Mouse (Mus musculus): ENCODE results near the gene Nkx1-2. TPM values are rescaled to one million over a fixed set of nuclear protein-coding genes. Genes with fewer than 3 reads are reported as not detected.

The Nkx1-2 gene
- polyA plus RNA-seq, 1 experiment, result not detected

DNA sequence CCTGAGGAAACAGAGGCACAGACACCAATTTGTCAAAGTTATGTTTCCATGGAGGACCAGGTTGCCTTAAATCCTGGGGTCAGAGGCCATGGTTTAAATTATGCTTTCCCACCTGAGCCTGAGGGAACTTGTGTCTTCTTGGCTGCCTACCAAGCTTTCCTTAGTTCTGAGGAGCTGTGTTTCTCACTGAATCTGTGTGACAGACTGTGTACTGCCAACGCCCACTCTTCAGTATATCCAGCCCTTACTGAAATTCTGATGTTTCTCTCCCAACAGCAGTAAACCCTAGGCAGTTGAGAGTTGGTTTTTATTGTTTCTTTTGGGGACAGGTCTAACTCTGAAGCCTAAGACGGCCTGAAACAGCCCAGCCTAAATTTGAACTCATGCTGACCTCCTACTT is 5.7 kb downstream of the Nkx1-2 start:
- H3K27me3 ChIP-seq (replicated peaks; ENCODE audit: control insufficient read depth, insufficient read depth, low read length), result peaks cover 2% of the 10 kb centered on the region; the same call in 1 of the 2 replicates

DNA sequence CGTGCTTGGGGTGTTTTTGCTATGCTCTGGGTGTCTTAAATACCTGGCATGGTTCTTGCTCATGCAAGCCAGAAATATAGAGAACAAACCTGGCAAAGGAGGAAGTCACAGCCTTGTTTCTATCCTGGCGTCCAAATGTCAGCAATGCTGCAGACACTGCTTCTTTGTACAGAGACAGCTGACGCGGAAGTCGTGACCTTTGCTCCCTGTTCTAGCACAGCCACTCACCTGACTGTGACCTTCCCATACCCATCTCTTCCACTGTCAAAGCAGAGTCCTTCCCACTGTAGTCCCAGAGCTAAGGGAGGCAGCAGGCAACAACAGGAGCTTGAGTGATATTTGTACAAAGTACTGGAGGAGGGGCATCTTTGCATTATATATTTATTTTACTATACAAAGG is 9.8 kb downstream of the Nkx1-2 start:
- no peak overlapping the region for H3K27ac ChIP-seq (ENCODE audit: insufficient read depth, low read depth, low read length)

More for the DNA sequence above, 5.7 kb downstream of the Nkx1-2 start:
- WGBS, result 81% methylated on average over 2 of the region's 2 CpGs
- Histone ChIP-seq H3K4me3 (ENCODE audit: insufficient read depth, low read depth, low read length) (no peak overlapping the region), H3K36me3 (ENCODE audit: control insufficient read depth, insufficient read depth, low read length) (no peaks in the 10 kb centered on the region), H3K4me1 (ENCODE audit: control insufficient read depth, insufficient read depth, low read length) (no peaks in the 10 kb centered on the region), H3K27ac (ENCODE audit: insufficient read depth, low read depth, low read length) (no peak overlapping the region)
- no peak for DNase-seq
- TF ChIP-seq CTCF (conservative IDR thresholded peaks at IDR 0.05; ENCODE audit: insufficient read depth, insufficient read length, low read depth, low read length) (no peak), POLR2A (IDR thresholded peaks at IDR 0.05; ENCODE audit: low read depth, low read length) (no peak)

DNA sequence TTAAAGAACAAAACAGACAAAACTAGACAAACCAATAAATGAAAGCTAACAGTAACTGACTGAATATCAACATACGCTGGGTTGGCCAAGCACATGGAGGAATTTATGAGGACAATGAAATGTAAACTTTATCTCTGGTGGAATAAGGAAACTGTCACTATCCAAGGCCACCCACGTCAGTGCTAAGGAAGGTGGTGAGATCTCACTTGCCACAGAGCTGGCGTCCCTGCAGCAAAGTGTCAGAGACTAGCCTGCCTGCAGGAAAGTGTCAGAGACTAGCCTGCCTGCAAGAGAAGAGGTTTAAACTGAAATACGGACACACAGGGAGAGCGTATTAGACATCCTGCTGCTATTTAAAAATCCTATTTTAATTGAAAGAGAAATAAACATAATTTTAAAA is 12.3 kb downstream of the Nkx1-2 start:
- H3K4me3 ChIP-seq (ENCODE audit: insufficient read depth, low read depth, low read length), result no peak overlapping the region
- no peak for DNase-seq
- TF ChIP-seq CTCF (conservative IDR thresholded peaks at IDR 0.05; ENCODE audit: insufficient read depth, insufficient read length, low read depth, low read length), result no peak
- TF ChIP-seq POLR2A (IDR thresholded peaks at IDR 0.05; ENCODE audit: low read depth, low read length), result no peak
- no peaks in the 10 kb centered on the region for H3K27me3 ChIP-seq (replicated peaks; ENCODE audit: control insufficient read depth, insufficient read depth, low read length)
- no peaks in the 10 kb centered on the region for H3K36me3 ChIP-seq (ENCODE audit: control insufficient read depth, insufficient read depth, low read length)
- 85% methylated on average over 5 of the region's 5 CpGs for WGBS
- no peaks in the 10 kb centered on the region; the same call in 1 of the 2 replicates for H3K4me1 ChIP-seq (ENCODE audit: control insufficient read depth, insufficient read depth, low read length)
- no peak overlapping the region for H3K27ac ChIP-seq (ENCODE audit: insufficient read depth, low read depth, low read length)

More for the DNA sequence above, 9.8 kb downstream of the Nkx1-2 start:
- Histone ChIP-seq H3K4me3 (ENCODE audit: insufficient read depth, low read depth, low read length) (no peak overlapping the region), H3K4me1 (ENCODE audit: control insufficient read depth, insufficient read depth, low read length) (no peaks in the 10 kb centered on the region; the same call in 1 of the 2 replicates), H3K27me3 (replicated peaks; ENCODE audit: control insufficient read depth, insufficient read depth, low read length) (no peaks in the 10 kb centered on the region), H3K36me3 (ENCODE audit: control insufficient read depth, insufficient read depth, low read length) (no peaks in the 10 kb centered on the region)
- TF ChIP-seq POLR2A (IDR thresholded peaks at IDR 0.05; ENCODE audit: low read depth, low read length) (no peak), CTCF (conservative IDR thresholded peaks at IDR 0.05; ENCODE audit: insufficient read depth, insufficient read length, low read depth, low read length) (no peak)
- peak; percentile 39 for DNase-seq
- WGBS, result 41% methylated on average over 5 of the region's 5 CpGs

DNA sequence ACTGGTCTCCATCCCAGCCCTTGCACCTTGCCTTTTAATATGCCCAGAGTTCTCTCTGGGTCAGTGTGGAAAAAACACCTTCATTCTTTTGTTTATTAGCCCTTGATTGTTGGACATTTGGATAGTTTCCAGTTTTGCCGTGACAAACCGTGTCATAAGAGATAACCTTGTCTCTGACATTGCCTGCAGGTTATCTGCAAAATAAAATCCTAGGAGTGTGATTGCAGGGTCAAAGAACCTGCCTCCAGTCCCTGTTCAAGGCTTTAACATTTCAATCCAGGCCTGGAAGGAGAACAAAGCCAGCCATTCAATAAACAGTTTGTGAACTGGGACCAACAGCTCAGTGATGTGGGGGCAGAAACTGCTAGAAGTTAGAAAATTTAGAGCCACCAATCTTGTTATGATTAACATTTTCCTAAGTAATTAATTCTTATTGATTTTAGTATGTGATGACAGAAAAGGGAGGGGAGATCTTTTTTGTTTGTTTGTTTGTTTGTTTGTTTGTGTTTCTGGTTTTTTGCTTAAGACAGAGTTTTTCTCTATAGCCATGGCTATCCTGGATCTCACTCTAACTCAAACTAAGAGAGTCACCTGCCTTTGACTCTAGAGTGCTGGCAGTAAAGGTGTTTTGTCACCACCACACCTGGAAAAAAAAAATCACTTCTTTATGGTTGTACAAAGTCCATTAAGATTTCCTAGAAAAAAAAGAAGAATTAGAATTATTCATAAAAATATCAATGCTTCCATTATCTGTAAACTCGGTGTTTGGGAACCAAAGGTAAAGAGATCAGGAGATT is 13.5 kb downstream of the Nkx1-2 start:
- DNase-seq, result no peak
- no peak overlapping the region for H3K4me3 ChIP-seq (ENCODE audit: insufficient read depth, low read depth, low read length)
- H3K27ac ChIP-seq (ENCODE audit: insufficient read depth, low read depth, low read length), result no peak overlapping the region
- WGBS, result 52% methylated on average over 3 of the region's 3 CpGs
- TF ChIP-seq CTCF (conservative IDR thresholded peaks at IDR 0.05; ENCODE audit: insufficient read depth, insufficient read length, low read depth, low read length) (no peak), POLR2A (IDR thresholded peaks at IDR 0.05; ENCODE audit: low read depth, low read length) (no peak)
- no peaks in the 10 kb centered on the region for H3K27me3 ChIP-seq (replicated peaks; ENCODE audit: control insufficient read depth, insufficient read depth, low read length)
- no peaks in the 10 kb centered on the region; the same call in 1 of the 2 replicates for H3K4me1 ChIP-seq (ENCODE audit: control insufficient read depth, insufficient read depth, low read length)
- H3K36me3 ChIP-seq (ENCODE audit: control insufficient read depth, insufficient read depth, low read length), result no peaks in the 10 kb centered on the region

DNA sequence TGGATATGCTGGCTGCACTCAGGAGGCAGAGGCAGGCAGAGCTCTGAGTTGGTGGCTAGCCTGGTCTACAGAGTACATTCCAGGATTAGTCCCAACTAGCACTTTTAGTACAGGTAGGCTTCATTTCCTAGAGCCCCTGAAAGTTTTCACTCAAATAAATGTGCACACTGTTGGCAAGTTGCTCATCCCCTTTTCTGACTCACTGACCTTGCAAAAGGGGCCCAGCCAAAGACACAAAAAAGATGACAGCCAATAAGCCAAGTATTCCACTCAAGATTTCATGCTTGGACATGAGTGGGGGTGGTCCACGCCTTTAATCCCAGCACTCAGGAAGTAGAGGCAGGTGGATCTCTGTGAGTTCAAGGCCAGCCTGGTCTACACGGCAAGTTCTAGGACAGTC is 18.0 kb downstream of the Nkx1-2 start:
- no peak for DNase-seq
- no peak overlapping the region for H3K4me3 ChIP-seq (ENCODE audit: insufficient read depth, low read depth, low read length)
- no peak overlapping the region for H3K27ac ChIP-seq (ENCODE audit: insufficient read depth, low read depth, low read length)
- no peaks in the 10 kb centered on the region; the same call in 1 of the 2 replicates for H3K4me1 ChIP-seq (ENCODE audit: control insufficient read depth, insufficient read depth, low read length)
- no peaks in the 10 kb centered on the region for H3K36me3 ChIP-seq (ENCODE audit: control insufficient read depth, insufficient read depth, low read length)
- no peak for TF ChIP-seq POLR2A (IDR thresholded peaks at IDR 0.05; ENCODE audit: low read depth, low read length)
- TF ChIP-seq CTCF (conservative IDR thresholded peaks at IDR 0.05; ENCODE audit: insufficient read depth, insufficient read length, low read depth, low read length), result no peak
- no peaks in the 10 kb centered on the region; the same call in 1 of the 2 replicates for H3K27me3 ChIP-seq (replicated peaks; ENCODE audit: control insufficient read depth, insufficient read depth, low read length)
- 95% methylated on average over 2 of the region's 2 CpGs for WGBS

DNA sequence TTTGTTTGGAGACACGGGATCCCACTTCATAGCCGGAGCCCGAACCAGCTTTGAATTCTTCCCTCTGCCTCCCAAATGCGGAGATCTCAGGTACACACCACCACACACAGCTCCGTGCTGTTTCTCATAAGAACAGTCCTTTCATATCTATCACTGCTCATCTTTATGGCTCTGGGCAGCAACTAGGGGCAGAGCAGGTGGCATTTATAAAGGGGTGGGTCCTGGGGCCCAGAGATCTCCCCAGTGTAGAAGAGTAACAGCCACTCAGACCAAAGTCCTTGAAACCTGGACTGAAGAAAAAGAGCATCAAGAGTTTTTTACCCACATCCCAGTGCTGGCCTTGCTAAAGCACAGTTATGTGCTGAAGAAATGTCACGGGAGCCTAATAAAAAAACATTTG is 18.9 kb downstream of the Nkx1-2 start:
- Histone ChIP-seq H3K27me3 (replicated peaks; ENCODE audit: control insufficient read depth, insufficient read depth, low read length) (no peaks in the 10 kb centered on the region; the same call in 1 of the 2 replicates), H3K27ac (ENCODE audit: insufficient read depth, low read depth, low read length) (no peak overlapping the region), H3K36me3 (ENCODE audit: control insufficient read depth, insufficient read depth, low read length) (no peaks in the 10 kb centered on the region), H3K4me3 (ENCODE audit: insufficient read depth, low read depth, low read length) (no peak overlapping the region), H3K4me1 (ENCODE audit: control insufficient read depth, insufficient read depth, low read length) (no peaks in the 10 kb centered on the region; the same call in 1 of the 2 replicates)
- WGBS, result 79% methylated on average over 6 of the region's 6 CpGs
- TF ChIP-seq POLR2A (IDR thresholded peaks at IDR 0.05; ENCODE audit: low read depth, low read length), result no peak
- TF ChIP-seq CTCF (conservative IDR thresholded peaks at IDR 0.05; ENCODE audit: insufficient read depth, insufficient read length, low read depth, low read length), result no peak
- DNase-seq, result no peak

DNA sequence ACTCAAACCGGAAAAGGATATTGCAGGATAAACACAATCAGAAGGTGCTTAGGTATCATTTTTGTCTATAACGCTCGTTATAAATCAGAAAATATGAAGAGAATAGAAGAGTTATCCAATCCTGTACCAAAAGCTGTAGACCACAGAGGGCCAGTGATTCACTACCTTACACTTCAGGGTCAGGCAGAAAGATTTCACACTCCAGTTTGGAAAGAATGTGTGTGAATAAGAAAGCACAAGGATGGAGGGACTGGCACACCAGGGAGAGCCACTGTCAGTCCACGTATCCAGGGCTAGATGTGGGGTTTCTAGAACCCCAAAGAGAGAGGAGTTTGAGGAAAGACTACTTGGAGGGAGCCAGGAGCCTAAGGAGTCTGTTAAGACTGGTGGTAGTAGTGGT is 22.5 kb downstream of the Nkx1-2 start:
- no peak overlapping the region for H3K4me3 ChIP-seq (ENCODE audit: insufficient read depth, low read depth, low read length)

More for the DNA sequence above, 22.5 kb downstream of the Nkx1-2 start:
- no peak for DNase-seq
- H3K27me3 ChIP-seq (replicated peaks; ENCODE audit: control insufficient read depth, insufficient read depth, low read length), result no peaks in the 10 kb centered on the region; the same call in 1 of the 2 replicates
- no peaks in the 10 kb centered on the region for H3K36me3 ChIP-seq (ENCODE audit: control insufficient read depth, insufficient read depth, low read length)
- 60% methylated on average over 4 of the region's 4 CpGs for WGBS
- TF ChIP-seq CTCF (conservative IDR thresholded peaks at IDR 0.05; ENCODE audit: insufficient read depth, insufficient read length, low read depth, low read length) (no peak), POLR2A (IDR thresholded peaks at IDR 0.05; ENCODE audit: low read depth, low read length) (no peak)
- peaks cover 9% of the 10 kb centered on the region; the same call in 1 of the 2 replicates for H3K4me1 ChIP-seq (ENCODE audit: control insufficient read depth, insufficient read depth, low read length)
- no peak overlapping the region for H3K27ac ChIP-seq (ENCODE audit: insufficient read depth, low read depth, low read length)
